Mouse (Mus musculus) liver, embryonic 16.5 days (tissue): ENCODE results near the gene Mecom. TPM values are rescaled to one million over a fixed set of nuclear protein-coding genes. Genes with fewer than 3 reads are reported as not detected.

Source experiments
- ATAC-seq: fragments of 200-750 bp; cut with Nextera tagmentation; 2 replicates; pipeline ENCODE4 v1.8.0; 2017; ENCODE audit warnings: low read depth, mild to moderate bottlenecking, moderate number of reproducible peaks, moderate library complexity
- H3K27ac ChIP-seq: fragments of 300-500 bp; sonication (generic); 2 replicates; pipeline ENCODE4 v1.5.1; 2014; ENCODE audit warnings: mild to moderate bottlenecking, low read length
- H3K27me3 ChIP-seq: fragments of 300-500 bp; sonication (generic); 2 replicates; pipeline ENCODE4 v1.6.1; 2014; ENCODE audit warnings: low read depth, low read length, mixed read lengths; ENCODE audit not compliant: control insufficient read depth, insufficient read depth
- H3K36me3 ChIP-seq: fragments of 300-500 bp; sonication (generic); 2 replicates; pipeline ENCODE4 v1.6.1; 2014; ENCODE audit warnings: mild to moderate bottlenecking; ENCODE audit not compliant: control insufficient read depth, insufficient read depth
- H3K4me1 ChIP-seq: fragments of 300-500 bp; sonication (generic); 2 replicates; pipeline ENCODE4 v1.6.1; 2014; ENCODE audit warnings: low read depth, low read length, mixed read lengths; ENCODE audit not compliant: control insufficient read depth
- H3K4me2 ChIP-seq: fragments of 300-500 bp; sonication (generic); 2 replicates; pipeline ENCODE4 v1.6.1; 2014; ENCODE audit warnings: low read depth, low read length, mixed read lengths
- H3K4me3 ChIP-seq: fragments of 300-500 bp; sonication (generic); 2 replicates; pipeline ENCODE4 v1.5.1; 2014; ENCODE audit warnings: low read depth, mild to moderate bottlenecking, low read length
- H3K9ac ChIP-seq: fragments of 300-500 bp; sonication (generic); 2 replicates; pipeline ENCODE4 v1.6.1; 2014; ENCODE audit warnings: low read depth, low read length
- H3K9me3 ChIP-seq: fragments of 300-500 bp; sonication (generic); replicated peaks from 2 replicates; pipeline ENCODE4 v1.6.1; 2016; ENCODE audit warnings: low read length; ENCODE audit not compliant: control insufficient read depth
- WGBS: fragments of 180-500 bp; shearing (Covaris S2); extraction: QIAGEN DNeasy Blood & Tissue Kit; methylation state at CpG from one replicate; pipeline ENCODE4 v1.1.7; 2014; ENCODE audit not compliant: insufficient replicate concordance; 5-methylcytosine and 5-hydroxymethylcytosine counted together
- polyA plus RNA-seq: library from polyadenylated mRNA; unstranded; fragments of >200 nt; fragmentation: Nextera tagmentation; extraction: Ambion mirVana; gene quantifications from 2 replicates; pipeline ENCODE4 v1.2.1, GENCODE M21; 2015

Mecom gene
- polyA plus RNA-seq, 1 experiment from 2014 or later = 1.0 TPM

DNA sequence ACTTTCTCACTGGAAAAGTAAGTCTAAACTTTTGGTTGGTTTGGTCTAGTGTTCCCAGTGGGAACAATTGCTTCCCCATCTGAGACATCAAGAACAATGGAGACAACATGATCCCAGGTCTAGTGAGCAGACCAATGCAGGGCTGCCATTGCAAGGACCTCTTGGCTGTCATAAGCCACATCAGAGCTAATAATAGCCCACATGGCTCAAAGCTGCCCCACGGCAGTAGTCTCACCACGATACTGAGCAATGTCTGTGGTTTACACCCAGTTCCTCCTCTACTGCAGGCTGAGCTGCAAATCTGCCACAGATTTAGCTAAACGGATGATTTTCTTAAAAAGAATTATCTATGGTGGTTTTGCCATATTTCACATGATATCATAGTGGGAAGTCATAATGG is 455.9 kb downstream of the Mecom start:
- 9% methylated on average over 3 of the region's 3 CpGs for WGBS
- H3K9me3 ChIP-seq = no peaks in the 10 kb centered on the region
- H3K4me1 ChIP-seq = no peaks in the 10 kb centered on the region
- H3K27ac ChIP-seq = no peak overlapping the region
- H3K9ac ChIP-seq = no peak overlapping the region
- no peak for ATAC-seq
- no peaks in the 10 kb centered on the region for H3K36me3 ChIP-seq
- no peak overlapping the region for H3K4me3 ChIP-seq
- H3K27me3 ChIP-seq = no peaks in the 10 kb centered on the region
- no peak overlapping the region for H3K4me2 ChIP-seq

DNA sequence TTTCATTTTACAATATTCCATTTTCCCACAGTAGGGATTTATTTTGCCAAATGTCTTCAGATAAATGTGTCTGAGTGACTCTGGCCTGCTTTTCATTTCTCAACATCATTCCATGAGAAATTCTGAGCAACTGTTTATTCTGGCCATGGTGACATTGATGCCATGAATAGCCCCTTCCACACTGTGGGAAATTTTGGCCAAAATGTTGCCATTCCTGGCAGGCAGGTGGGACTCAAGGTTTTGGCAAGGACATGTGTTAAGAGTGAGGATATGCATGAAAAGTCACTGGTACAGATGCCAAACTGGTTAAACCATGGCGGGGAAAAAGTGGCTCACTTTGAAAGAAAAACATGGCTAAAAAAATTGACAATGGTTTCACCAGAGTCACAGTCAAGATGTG is 456.4 kb downstream of the Mecom start:
- Histone ChIP-seq H3K9ac (no peak overlapping the region), H3K27me3 (no peaks in the 10 kb centered on the region), H3K4me3 (no peak overlapping the region), H3K4me1 (no peaks in the 10 kb centered on the region), H3K4me2 (no peak overlapping the region), H3K27ac (no peak overlapping the region), H3K36me3 (no peaks in the 10 kb centered on the region), H3K9me3 (no peaks in the 10 kb centered on the region)
- ATAC-seq = no peak
- WGBS = 49% methylated on average over 1 of the region's 1 CpGs

DNA sequence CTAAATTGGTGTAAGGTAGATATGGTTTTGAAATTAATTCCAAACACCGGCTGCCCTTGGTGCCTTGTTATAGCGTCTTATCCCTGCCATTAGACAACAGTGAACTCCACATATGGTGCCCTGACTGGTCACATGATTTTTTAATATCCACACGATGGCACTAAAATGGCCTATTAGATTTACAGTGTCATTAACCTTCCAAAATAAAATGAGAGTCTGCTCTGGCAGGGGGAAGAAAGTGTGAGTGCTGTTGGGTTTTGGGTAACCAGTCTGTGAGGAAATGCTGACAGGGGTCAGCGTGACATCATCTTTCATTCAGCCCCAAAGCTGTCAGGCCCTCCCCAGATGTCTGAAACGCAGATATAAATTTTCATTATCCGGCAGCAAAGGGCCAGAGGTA is 461.7 kb downstream of the Mecom start:
- Histone ChIP-seq H3K4me2 (no peak overlapping the region), H3K9me3 (no peaks in the 10 kb centered on the region), H3K36me3 (no peaks in the 10 kb centered on the region), H3K4me3 (no peak overlapping the region), H3K9ac (no peak overlapping the region), H3K27ac (no peak overlapping the region), H3K27me3 (no peaks in the 10 kb centered on the region), H3K4me1 (no peaks in the 10 kb centered on the region)
- WGBS = 58% methylated on average over 6 of the region's 6 CpGs
- ATAC-seq = no peak

DNA sequence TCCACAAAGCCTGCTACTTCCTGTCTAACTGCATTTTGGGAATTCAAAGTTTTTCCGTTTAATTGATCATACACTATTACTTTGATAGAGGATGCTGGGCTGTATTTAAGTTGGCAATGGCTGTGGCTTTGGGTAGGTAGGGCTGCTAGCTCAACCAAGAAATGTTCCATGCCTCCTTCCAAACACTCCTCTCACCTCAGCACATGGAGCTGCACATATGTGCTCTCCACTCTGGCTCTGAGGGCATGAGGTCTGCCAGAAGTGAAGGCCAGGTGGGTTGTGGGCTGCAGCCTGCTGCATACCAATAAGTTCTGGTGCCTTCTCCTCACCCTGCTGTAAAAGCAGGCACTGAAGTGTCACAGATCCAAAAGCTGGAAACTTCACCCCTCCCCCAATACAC is 464.0 kb downstream of the Mecom start:
- H3K27me3 ChIP-seq = no peaks in the 10 kb centered on the region
- no peaks in the 10 kb centered on the region for H3K9me3 ChIP-seq
- ATAC-seq = no peak
- H3K36me3 ChIP-seq = no peaks in the 10 kb centered on the region
- WGBS = 47% methylated on average over 1 of the region's 1 CpGs
- no peak overlapping the region for H3K27ac ChIP-seq
- no peak overlapping the region for H3K4me3 ChIP-seq
- no peak overlapping the region for H3K4me2 ChIP-seq
- no peak overlapping the region for H3K9ac ChIP-seq
- no peaks in the 10 kb centered on the region for H3K4me1 ChIP-seq

DNA sequence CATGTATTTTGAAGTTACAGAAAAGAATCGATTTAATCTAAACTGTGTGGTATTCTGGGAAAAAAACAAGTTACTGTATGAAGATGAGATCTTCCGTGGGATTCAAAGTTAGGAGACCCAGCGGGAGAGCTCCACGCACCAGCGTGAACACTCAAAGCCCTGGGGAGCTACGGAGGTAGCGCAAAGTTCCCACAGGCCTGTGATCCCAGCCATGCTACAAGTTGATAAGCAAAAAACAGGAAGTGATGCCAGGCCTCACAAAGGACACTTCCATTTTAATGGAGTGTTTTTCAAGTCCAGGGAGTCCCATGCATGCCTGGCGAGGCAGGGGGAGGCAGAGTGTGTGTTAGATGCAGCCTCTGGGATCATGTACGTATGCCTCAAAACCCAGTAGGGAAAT is 464.5 kb downstream of the Mecom start:
- no peaks in the 10 kb centered on the region for H3K4me1 ChIP-seq
- H3K27me3 ChIP-seq = no peaks in the 10 kb centered on the region
- no peaks in the 10 kb centered on the region for H3K9me3 ChIP-seq
- no peak overlapping the region for H3K4me3 ChIP-seq
- no peak overlapping the region for H3K27ac ChIP-seq
- H3K9ac ChIP-seq = no peak overlapping the region
- ATAC-seq = no peak
- H3K4me2 ChIP-seq = no peak overlapping the region
- no peaks in the 10 kb centered on the region for H3K36me3 ChIP-seq
- 56% methylated on average over 9 of the region's 9 CpGs for WGBS

DNA sequence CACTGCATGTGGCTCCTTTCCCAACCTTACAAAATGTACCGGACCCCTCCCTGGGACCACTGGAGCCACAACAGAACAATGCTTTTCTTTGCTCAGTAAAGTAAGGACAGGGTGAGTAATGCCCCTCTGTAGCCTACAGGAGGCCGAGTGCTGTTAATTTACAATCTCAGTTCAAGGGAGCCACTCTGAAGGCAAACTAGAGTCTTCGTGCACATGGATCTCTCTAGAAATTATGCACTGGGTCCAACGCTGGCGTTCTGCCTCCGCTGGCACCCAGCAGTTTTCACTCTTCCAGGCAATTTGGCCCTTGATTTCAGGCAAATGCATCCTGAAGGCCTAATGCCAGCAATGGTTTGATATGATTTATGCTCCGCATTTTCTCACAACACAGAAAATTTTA is 467.0 kb downstream of the Mecom start:
- H3K4me3 ChIP-seq = no peak overlapping the region
- H3K9ac ChIP-seq = no peak overlapping the region
- H3K4me2 ChIP-seq = no peak overlapping the region
- 77% methylated on average over 7 of the region's 7 CpGs for WGBS
- no peaks in the 10 kb centered on the region for H3K27me3 ChIP-seq
- H3K4me1 ChIP-seq = no peaks in the 10 kb centered on the region
- no peak for ATAC-seq
- no peaks in the 10 kb centered on the region for H3K36me3 ChIP-seq
- H3K9me3 ChIP-seq = no peaks in the 10 kb centered on the region
- no peak overlapping the region for H3K27ac ChIP-seq

DNA sequence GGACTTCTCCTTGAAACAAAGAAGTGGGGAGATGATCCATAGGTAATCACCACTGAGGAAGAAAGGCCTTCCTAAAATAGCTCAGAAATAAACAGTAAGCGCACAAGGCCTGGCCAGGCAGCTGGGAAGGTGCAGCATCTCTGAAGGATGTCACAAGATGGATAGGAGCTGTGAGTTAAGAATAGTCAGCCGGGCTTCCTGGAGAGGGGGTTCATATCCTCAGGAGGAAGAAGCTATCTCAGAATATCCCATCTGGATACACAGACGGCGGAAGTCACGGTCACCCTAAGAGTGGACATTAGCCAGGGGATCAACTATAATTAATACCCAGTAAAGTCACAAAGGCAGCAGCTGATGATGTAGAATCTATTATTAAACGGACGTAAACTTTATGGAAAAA is 471.3 kb downstream of the Mecom start:
- no peak for ATAC-seq
- Histone ChIP-seq H3K36me3 (no peaks in the 10 kb centered on the region), H3K4me2 (no peak overlapping the region), H3K9ac (no peak overlapping the region), H3K4me3 (no peak overlapping the region), H3K27me3 (no peaks in the 10 kb centered on the region), H3K4me1 (no peaks in the 10 kb centered on the region), H3K9me3 (no peaks in the 10 kb centered on the region), H3K27ac (no peak overlapping the region)
- 64% methylated on average over 7 of the region's 7 CpGs for WGBS

DNA sequence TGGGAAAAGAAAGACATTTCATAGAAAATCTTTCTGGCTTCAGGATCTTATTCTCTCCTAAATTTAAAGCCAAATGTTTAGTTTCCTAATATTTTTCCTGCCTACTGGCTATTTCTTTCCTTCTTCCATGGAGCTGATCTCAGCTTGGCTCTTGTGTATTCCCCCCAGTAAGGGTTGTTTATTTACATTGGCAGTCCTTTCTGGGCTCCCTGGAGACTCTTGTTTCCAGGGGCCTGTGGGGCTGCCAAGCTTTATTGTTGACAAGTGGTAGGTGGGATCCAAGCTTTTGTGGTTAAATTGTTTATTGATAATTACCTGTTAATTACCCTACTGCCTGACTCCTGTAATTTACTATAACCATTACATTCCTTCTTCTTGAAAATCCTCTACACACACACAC is 476.5 kb downstream of the Mecom start:
- Histone ChIP-seq H3K4me3 (no peak overlapping the region), H3K27ac (no peak overlapping the region), H3K4me2 (no peak overlapping the region), H3K4me1 (no peaks in the 10 kb centered on the region), H3K9ac (no peak overlapping the region), H3K27me3 (no peaks in the 10 kb centered on the region), H3K36me3 (no peaks in the 10 kb centered on the region), H3K9me3 (no peaks in the 10 kb centered on the region)
- ATAC-seq = no peak

DNA sequence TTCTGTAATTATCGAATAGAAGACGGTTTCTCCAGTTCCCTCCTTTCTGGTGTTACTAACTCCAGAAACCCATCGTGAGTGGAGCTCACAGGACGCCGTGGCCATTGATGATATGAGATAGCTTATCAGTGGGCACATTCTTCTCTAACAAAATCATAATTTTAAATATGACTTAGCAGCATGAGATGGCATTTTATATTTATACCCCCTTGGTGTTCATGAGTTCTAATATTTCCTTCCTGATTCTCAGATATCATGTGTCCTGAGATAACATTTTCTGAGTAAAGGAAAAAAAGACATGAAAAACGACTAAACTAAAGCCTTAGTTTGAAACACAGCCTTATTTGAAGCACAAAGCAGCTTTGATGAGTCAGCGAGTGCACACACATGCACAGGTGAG is 481.3 kb downstream of the Mecom start:
- WGBS = 33% methylated on average over 7 of the region's 7 CpGs
- H3K4me1 ChIP-seq = no peaks in the 10 kb centered on the region
- no peaks in the 10 kb centered on the region for H3K27me3 ChIP-seq
- no peak overlapping the region for H3K9ac ChIP-seq
- H3K9me3 ChIP-seq = no peaks in the 10 kb centered on the region
- H3K4me3 ChIP-seq = no peak overlapping the region
- H3K27ac ChIP-seq = no peak overlapping the region
- no peak overlapping the region for H3K4me2 ChIP-seq
- H3K36me3 ChIP-seq = no peaks in the 10 kb centered on the region
- no peak for ATAC-seq

DNA sequence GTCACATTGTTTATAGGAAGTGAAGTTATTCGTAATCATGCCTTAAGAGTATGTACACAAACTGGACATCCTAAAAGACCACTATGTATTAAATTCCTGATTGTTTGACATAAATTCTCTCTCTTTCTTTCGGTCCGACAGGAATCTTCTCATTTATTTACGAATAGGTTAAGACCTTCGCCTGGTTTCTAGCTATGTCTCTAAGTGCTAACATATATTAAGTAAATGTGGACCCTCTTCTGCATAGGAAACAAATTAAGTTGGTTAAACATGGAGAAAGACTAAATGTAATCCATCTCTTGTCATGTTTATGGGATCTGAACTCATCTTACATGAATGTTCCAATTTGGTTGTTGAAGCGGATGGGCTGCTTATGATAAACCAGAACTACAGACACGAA is 487.8 kb downstream of the Mecom start:
- Histone ChIP-seq H3K27ac (no peak overlapping the region), H3K9me3 (no peaks in the 10 kb centered on the region), H3K9ac (no peak overlapping the region), H3K27me3 (no peaks in the 10 kb centered on the region), H3K4me1 (no peaks in the 10 kb centered on the region), H3K36me3 (no peaks in the 10 kb centered on the region), H3K4me3 (no peak overlapping the region), H3K4me2 (no peak overlapping the region)
- WGBS = 72% methylated on average over 7 of the region's 7 CpGs
- no peak for ATAC-seq
